Mouse (Mus musculus) spleen, adult 2 months (tissue): ENCODE data around the gene Saa1. TPM values are rescaled to one million over a fixed set of nuclear protein-coding genes. Genes with fewer than 3 reads are reported as not detected.
"Not testable (repeated sequence)": the region's sequence is repeated elsewhere in the genome, so short reads cannot be mapped to it uniquely, and the experiment has no call there.

Experiments
- DNase-seq, 2 experiments: peaks; one replicate each; pipeline versions ENCODE4 v3.0.0 to v3.0.0-alpha.2; 2012 to 2021; ENCODE audit warnings: low spot score in 2 of 2, low read depth in 1 of 2
- H3K27ac ChIP-seq: fragments of 200-500 bp; 2 replicates; pipeline ENCODE4 v1.5.1; 2012; ENCODE audit warnings: low read length, inconsistent platforms; ENCODE audit not compliant: insufficient read depth
- H3K27me3 ChIP-seq: fragments of 200-500 bp; 2 replicates; pipeline ENCODE4 v1.6.1; 2012; ENCODE audit warnings: mild to moderate bottlenecking, moderate library complexity, low read length, inconsistent platforms; ENCODE audit not compliant: control insufficient read depth, insufficient read depth
- H3K36me3 ChIP-seq: fragments of 200-500 bp; 2 replicates; pipeline ENCODE4 v1.6.1; 2012; ENCODE audit warnings: mild to moderate bottlenecking, low read length, inconsistent platforms; ENCODE audit not compliant: control insufficient read depth, insufficient read depth
- H3K4me1 ChIP-seq: fragments of 200-500 bp; 2 replicates; pipeline ENCODE4 v1.6.1; 2011; ENCODE audit warnings: inconsistent platforms; ENCODE audit not compliant: control insufficient read depth, insufficient read depth, insufficient read length
- H3K4me3 ChIP-seq: fragments of 200-500 bp; 2 replicates; pipeline ENCODE4 v1.5.1; 2011; ENCODE audit warnings: mild to moderate bottlenecking, inconsistent platforms; ENCODE audit not compliant: insufficient read depth, insufficient read length; ENCODE audit errors: extremely low read depth
- CTCF ChIP-seq: fragments of 200-500 bp; IDR thresholded peaks from 2 replicates; pipeline ENCODE4 v1.5.1; 2011; ENCODE audit warnings: mild to moderate bottlenecking, inconsistent platforms; ENCODE audit not compliant: insufficient read depth, insufficient read length, insufficient replicate concordance; ENCODE audit errors: extremely low read depth
- POLR2A ChIP-seq: fragments of 200-500 bp; IDR thresholded peaks from 2 replicates; pipeline ENCODE4 v1.6.1; 2011; ENCODE audit warnings: low read depth, low read length, inconsistent platforms
- WGBS: fragments of 180-500 bp; shearing (Covaris S2); methylation state at CpG from one replicate; pipeline ENCODE4 v1.1.7; 2018; 5-methylcytosine and 5-hydroxymethylcytosine counted together
- polyA plus RNA-seq: library from polyadenylated mRNA; depleted of rRNA; stranded (reverse); fragments of >200 nt; gene quantifications from 2 replicates; pipeline ENCODE4 v1.2.3, GENCODE M21; 2012

Saa1 gene
- polyA plus RNA-seq, 1 experiment: not detected

- 89% methylated on average over 11 of the region's 11 CpGs for WGBS
- Histone ChIP-seq H3K4me3 (no peak overlapping the region), H3K27ac (no peak overlapping the region), H3K36me3 (peaks cover 35% of the 10 kb centered on the region), H3K4me1 (no peaks in the 10 kb centered on the region), H3K27me3 (no peaks in the 10 kb centered on the region)
- DNase-seq: no peak
- TF ChIP-seq POLR2A (no peak), CTCF (no peak)
These were observed 18.4 kb upstream of the Saa1 start for GRCm38 (mm10) chr7:46761049-46761795.

DNA sequence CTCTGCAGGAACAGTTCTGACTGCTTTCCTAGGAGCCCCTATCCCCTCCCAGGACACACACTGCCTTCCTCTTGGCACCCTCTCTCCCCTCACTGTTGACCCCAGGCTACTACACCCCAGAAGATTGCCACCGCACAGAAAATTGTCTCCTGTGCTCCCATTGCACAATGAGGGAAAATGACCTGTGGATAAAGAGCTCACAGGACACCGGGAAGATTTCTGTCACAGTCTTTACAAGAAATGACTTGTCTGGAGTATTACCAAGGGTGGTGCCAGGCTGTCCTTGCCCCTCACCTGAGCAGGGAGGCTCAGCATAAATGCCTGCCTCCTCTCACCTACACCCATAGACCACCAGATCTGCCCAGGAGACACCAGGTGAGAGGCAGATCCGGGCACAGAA, 8.7 kb upstream of the Saa1 start, which contains the start of gene Saa2:
TSS of gene Saa2 (plus strand) at position 301 of the 400 bp plus-strand sequence.
- Histone ChIP-seq H3K27me3 (no peaks in the 10 kb centered on the region), H3K27ac (no peak within 1 kb of the TSS), H3K36me3 (no peaks in the 10 kb centered on the region), H3K4me3 (no peak within 1 kb of the TSS), H3K4me1 (no peaks in the 10 kb centered on the region)
- DNase-seq: no peak
- 81% methylated on average over 3 of the region's 3 CpGs for WGBS
- no peak for TF ChIP-seq POLR2A
- no peak for TF ChIP-seq CTCF

DNA sequence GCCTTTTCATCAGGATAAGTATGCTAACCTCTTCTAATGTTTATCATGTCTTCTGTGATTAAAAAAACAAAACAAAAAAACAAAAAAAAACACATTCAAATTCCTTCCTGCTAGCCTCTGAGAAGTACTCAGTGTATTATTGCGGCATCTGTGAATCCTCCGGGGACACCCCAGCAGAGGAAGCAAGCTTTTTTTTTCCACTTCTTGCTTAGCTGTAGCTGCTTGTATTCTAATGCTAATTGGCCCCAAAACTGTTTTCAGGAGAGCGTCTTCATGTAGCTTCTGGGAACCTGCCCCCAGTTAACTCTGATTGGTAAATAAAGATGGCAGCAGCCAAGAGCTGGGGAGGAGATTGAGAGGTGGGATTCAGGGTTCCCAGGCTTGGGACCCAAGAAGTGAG, 5.7 kb upstream of the Saa1 start:
- 35% methylated on average over 3 of the region's 3 CpGs for WGBS
- Histone ChIP-seq H3K36me3 (no peaks in the 10 kb centered on the region), H3K4me3 (no peak overlapping the region)

DNA sequence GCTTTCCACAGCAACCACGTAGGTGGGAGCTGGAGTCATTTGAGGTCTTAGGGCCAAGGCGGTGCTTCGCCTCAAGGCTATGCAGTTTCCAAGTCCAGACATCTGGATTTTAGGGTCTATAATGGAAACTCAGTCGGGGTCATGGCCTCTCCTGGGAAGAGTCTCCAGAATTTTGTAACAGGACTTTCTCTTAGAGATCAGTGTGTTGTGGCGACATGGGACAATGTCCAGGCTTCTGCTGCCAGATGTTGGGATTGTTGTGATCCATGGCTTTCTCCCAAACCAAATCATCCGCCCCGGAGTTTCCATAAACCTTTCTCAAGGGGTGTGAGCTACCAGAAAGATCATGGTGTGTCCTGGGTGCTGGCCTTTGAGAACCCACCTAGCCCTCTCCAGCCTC, 3.6 kb upstream of the Saa1 start:
- no peak for TF ChIP-seq CTCF
- TF ChIP-seq POLR2A: no peak
- Histone ChIP-seq H3K27ac (no peak overlapping the region), H3K36me3 (no peaks in the 10 kb centered on the region), H3K27me3 (no peaks in the 10 kb centered on the region), H3K4me1 (no peaks in the 10 kb centered on the region), H3K4me3 (no peak overlapping the region)
- 89% methylated on average over 7 of the region's 7 CpGs for WGBS
- no peak for DNase-seq

More for the DNA sequence above, 5.7 kb upstream of the Saa1 start:
- TF ChIP-seq CTCF: no peak
- TF ChIP-seq POLR2A: no peak
- no peak overlapping the region for H3K27ac ChIP-seq
- DNase-seq: no peak
- no peaks in the 10 kb centered on the region for H3K4me1 ChIP-seq
- no peaks in the 10 kb centered on the region for H3K27me3 ChIP-seq

DNA sequence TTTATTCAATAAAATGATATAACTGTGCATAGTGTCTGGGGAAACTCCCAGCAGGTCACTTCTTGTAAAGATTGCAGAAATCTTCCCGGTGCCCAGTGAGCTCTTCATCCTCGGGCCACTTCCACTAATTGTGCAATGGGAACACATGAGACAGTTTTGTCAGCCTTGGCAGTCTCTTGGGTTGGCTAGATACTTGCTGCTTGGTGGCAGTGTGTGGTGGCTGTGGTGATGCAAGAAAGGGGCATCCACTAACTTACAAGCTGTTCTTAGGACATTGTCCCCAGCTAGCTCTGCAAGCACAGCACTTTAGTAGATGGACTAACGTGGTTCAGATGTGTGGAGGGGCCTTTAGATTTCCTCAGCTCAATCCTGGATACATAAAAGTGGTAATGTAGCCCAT, 3.0 kb upstream of the Saa1 start:
- no peak for DNase-seq
- TF ChIP-seq CTCF: no peak
- TF ChIP-seq POLR2A: no peak
- H3K27ac ChIP-seq: no peak overlapping the region

DNA sequence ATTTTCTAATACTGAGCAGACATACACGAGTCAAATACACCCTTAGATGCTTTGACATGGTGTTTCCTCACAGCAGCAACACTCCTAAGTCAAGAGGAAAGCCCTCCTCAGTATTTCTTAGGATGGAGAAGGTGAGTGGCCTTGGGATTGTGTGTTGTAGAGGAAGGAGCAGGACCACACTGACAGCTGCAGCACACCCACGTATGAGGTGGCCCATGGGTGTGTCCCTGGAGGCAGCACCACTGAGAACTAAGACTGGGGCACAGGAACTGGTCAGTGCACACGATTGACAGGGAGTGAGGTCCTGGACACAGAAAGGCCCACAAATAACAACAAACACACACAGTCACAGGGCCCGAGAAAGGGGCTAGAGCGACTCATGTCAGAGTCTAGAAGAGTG, 2.7 kb downstream of the Saa1 start:
- not testable (repeated sequence) for DNase-seq, H3K27me3 ChIP-seq, H3K27ac ChIP-seq, H3K4me3 ChIP-seq, H3K4me1 ChIP-seq, H3K36me3 ChIP-seq
- WGBS: 78% methylated on average over 5 of the region's 5 CpGs

More for the DNA sequence above, 3.0 kb upstream of the Saa1 start:
- WGBS: 79% methylated on average over 3 of the region's 3 CpGs
- H3K36me3 ChIP-seq: no peaks in the 10 kb centered on the region
- H3K4me1 ChIP-seq: no peaks in the 10 kb centered on the region
- no peaks in the 10 kb centered on the region for H3K27me3 ChIP-seq
- no peak overlapping the region for H3K4me3 ChIP-seq
